ENCODE assay signal across 8 mouse cellular contexts in the genomic region with DNA sequence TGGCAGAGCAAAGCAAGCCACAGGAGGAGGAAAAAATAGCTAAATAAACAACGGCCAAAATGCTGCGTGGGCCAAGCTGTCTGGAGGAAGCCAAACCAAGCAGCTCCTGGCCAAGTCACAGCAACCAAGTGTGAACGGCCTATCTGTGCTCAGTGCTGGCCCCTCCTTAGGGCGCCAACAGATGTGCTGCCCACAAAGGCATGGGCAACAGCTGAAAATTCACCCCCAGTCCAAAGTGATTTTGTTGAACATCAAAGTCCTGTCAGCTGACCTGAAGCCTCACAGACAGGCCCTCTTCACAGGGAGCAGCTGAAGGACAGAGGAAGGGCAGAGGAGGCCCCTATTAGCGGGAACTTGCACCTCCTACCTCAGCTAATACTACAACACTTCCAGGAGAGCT.
DNase-seq lines count a peak whose midpoint lies in the region; ATAC-seq lines count a peak whose summit lies in the region.

No protein-coding gene starts in this region.

- peaks cover 14% of the 10 kb centered on the region; the same call in 1 of the 2 replicates for H3K4me1 ChIP-seq in heart, embryonic 16.5 days (ENCODE audit: control insufficient read depth, insufficient read depth, low read length)

- no peak for DNase-seq in frontal cortex, postnatal 14 days (ENCODE audit: low spot score in 2 of 2)
- DNase-seq in right cerebral cortex, postnatal 10 days (ENCODE audit: low spot score in 2 of 2): peak; percentile 48 to 56
- DNase-seq in right cerebral cortex, postnatal 36 days (ENCODE audit: low spot score in 2 of 2): no peak
- DNase-seq in thymus, postnatal 10 days (ENCODE audit: low spot score in 2 of 2): no peak
- DNase-seq in retina, embryonic 14.5 days (ENCODE audit: low spot score): no peak
- DNase-seq in thymus, postnatal 36 days: no peak

- no peaks in the 10 kb centered on the region for H3K9me3 ChIP-seq in heart, embryonic 16.5 days (replicated peaks; ENCODE audit: control insufficient read depth, low read length)

- peak; percentile 34 for ATAC-seq in frontal cortex, adult (ENCODE audit: low TSS enrichment)
- peak; percentile 66 for ATAC-seq in heart, embryonic 16.5 days (replicated peaks; ENCODE audit: extremely low read depth, insufficient read depth, low FRiP score)

- H3K27me3 ChIP-seq in heart, embryonic 16.5 days (ENCODE audit: control insufficient read depth, insufficient read depth, low read length): no peaks in the 10 kb centered on the region

- no peak overlapping the region for H3K9ac ChIP-seq in heart, embryonic 16.5 days (ENCODE audit: low read length)

- H3K27ac ChIP-seq in heart, embryonic 16.5 days (ENCODE audit: low read length): peak overlapping the region; percentile 81

- WGBS in heart, embryonic 16.5 days: 42% methylated on average over 5 of the region's 5 CpGs

- H3K4me2 ChIP-seq in heart, embryonic 16.5 days (ENCODE audit: low read depth, low read length): no peak overlapping the region

- no peak overlapping the region for H3K4me3 ChIP-seq in heart, embryonic 16.5 days (ENCODE audit: low read length)

- H3K36me3 ChIP-seq in heart, embryonic 16.5 days (ENCODE audit: control insufficient read depth, insufficient read depth): no peaks in the 10 kb centered on the region

Comparison
In these comparisons a context has a peak if more than half of its experiments do, and no peak if none do; other contexts are left out.
1. DNase-seq: peak in right cerebral cortex, postnatal 10 days (2 of 2); none in frontal cortex, postnatal 14 days (0 of 2), right cerebral cortex, postnatal 36 days (0 of 2), thymus, postnatal 10 days (0 of 2), retina, embryonic 14.5 days (single experiment) and thymus, postnatal 36 days (0 of 2).